Mouse (Mus musculus): Measurements from ENCODE around the gene Qars. TPM values are rescaled to one million over a fixed set of nuclear protein-coding genes. Genes with fewer than 3 reads are reported as not detected.

Qars gene
- polyA plus RNA-seq, 1 experiment from 2014 or later = 62.3 TPM

DNA sequence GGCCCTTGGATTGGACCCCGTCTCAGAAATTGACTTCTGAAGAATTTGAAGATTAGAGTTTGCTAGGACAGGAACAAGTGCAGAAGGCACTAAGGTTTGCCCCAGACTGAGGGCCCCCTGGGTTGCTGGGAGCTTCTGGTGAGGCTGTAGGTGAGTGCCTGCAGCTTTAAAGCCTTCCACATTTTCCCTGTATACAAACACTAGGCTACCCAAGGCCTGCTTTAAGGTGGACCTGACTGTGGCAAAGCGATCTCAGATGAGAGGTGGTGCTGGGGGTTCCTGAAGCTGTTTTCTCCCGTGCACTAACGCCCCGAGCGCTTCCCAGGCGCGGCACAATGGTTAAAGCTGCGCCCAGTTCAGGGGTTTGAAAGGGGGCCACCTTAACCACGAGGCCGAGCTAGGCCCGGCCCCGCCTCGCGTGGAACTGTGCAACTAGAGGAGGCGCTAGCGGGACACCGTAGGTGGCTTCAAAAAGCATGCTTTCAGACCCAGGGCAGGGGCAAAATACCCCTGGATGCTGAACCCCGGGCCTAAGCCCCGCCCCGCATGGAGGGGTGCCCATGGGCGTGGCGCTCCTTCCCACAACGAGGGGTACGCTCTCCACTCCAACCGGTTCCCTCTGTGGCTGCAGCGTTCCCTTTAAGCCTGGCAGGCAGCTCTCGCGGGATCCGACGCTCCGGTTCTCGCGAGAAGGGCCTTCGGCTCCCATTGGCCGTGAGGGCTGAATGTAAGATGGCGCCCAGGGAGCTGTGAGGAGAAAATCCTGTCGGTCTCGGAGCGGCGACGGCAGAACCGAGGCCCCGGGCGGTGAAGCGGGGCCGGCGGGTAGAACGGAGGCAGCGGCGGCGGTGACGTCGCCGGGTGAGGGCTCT is 9.1 kb downstream of the Qars start, which contains the start of gene Qrich1:
TSS of gene Qrich1 (plus strand) at position 427 of the 872 bp plus-strand sequence.
- peak; percentile 96 for ATAC-seq
- Histone ChIP-seq H3K4me1 (ENCODE audit: control insufficient read depth, insufficient read depth, low read depth, low read length) (peaks cover 22% of the 10 kb centered on the region), H3K27me3 (replicated peaks; ENCODE audit: control insufficient read depth, insufficient read depth, low read length) (no peaks in the 10 kb centered on the region), H3K27ac (ENCODE audit: low read depth, low read length) (peak within 1 kb of the TSS; percentile 100), H3K9me3 (ENCODE audit: control insufficient read depth, low read length) (no peaks in the 10 kb centered on the region), H3K9ac (ENCODE audit: low read depth, low read length) (peak within 1 kb of the TSS; percentile 96), H3K36me3 (ENCODE audit: control insufficient read depth, insufficient read depth, low read length) (peaks cover 21% of the 10 kb centered on the region), H3K4me2 (ENCODE audit: low read length) (peak within 1 kb of the TSS; percentile 73), H3K4me3 (ENCODE audit: low read length) (peak within 1 kb of the TSS; percentile 91)
- WGBS = 1% methylated on average over 52 of the region's 55 CpGs

GRCm38 (mm10) chr9:108517253-108517930 is 9.9 kb downstream of the Qars start:
- Histone ChIP-seq H3K4me2 (ENCODE audit: low read length) (peak overlapping the region; percentile 73), H3K27ac (ENCODE audit: low read depth, low read length) (peak overlapping the region; percentile 100), H3K4me1 (ENCODE audit: control insufficient read depth, insufficient read depth, low read depth, low read length) (peaks cover 22% of the 10 kb centered on the region), H3K27me3 (replicated peaks; ENCODE audit: control insufficient read depth, insufficient read depth, low read length) (no peaks in the 10 kb centered on the region), H3K4me3 (ENCODE audit: low read length) (peak overlapping the region; percentile 91), H3K9ac (ENCODE audit: low read depth, low read length) (peak overlapping the region; percentile 96), H3K9me3 (ENCODE audit: control insufficient read depth, low read length) (no peaks in the 10 kb centered on the region), H3K36me3 (ENCODE audit: control insufficient read depth, insufficient read depth, low read length) (peaks cover 17% of the 10 kb centered on the region)
- under 1% methylated on average over 69 of the region's 95 CpGs for whole genome bisulfite sequencing
- peak; percentile 83 for ATAC-seq

GRCm38 (mm10) chr9:108517931-108518332 is 10.4 kb downstream of the Qars start:
- Histone ChIP-seq H3K27me3 (replicated peaks; ENCODE audit: control insufficient read depth, insufficient read depth, low read length) (no peaks in the 10 kb centered on the region), H3K4me2 (ENCODE audit: low read length) (peak overlapping the region; percentile 73), H3K27ac (ENCODE audit: low read depth, low read length) (peak overlapping the region; percentile 100), H3K4me3 (ENCODE audit: low read length) (peak overlapping the region; percentile 91), H3K4me1 (ENCODE audit: control insufficient read depth, insufficient read depth, low read depth, low read length) (peaks cover 22% of the 10 kb centered on the region), H3K9ac (ENCODE audit: low read depth, low read length) (peak overlapping the region; percentile 96), H3K9me3 (ENCODE audit: control insufficient read depth, low read length) (no peaks in the 10 kb centered on the region), H3K36me3 (ENCODE audit: control insufficient read depth, insufficient read depth, low read length) (peaks cover 12% of the 10 kb centered on the region; the same call in 1 of the 2 replicates)
- WGBS = 0% methylated on average over 11 of the region's 13 CpGs
- no peak for ATAC-seq

DNA sequence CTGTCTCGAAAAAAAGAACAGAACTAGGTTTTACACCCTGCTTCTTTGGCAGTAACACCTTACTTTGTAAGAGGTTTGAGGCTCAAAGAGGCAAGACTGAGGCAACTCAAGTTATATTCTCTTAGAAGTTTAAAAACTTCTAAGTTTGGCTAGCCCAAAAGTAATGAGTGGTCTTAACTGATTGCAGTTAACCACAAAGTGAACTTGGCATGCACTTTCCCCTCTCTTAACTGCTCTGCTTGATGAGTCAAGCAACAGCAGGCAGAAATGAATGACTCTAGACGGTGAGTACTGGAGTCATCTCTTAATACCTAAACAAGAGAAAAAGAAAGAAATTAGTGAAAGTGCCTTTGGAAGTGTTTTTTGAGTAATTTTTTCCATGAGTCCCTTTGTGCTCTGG is 14.1 kb downstream of the Qars start:
- no peaks in the 10 kb centered on the region for H3K36me3 ChIP-seq (ENCODE audit: control insufficient read depth, insufficient read depth, low read length)
- H3K4me2 ChIP-seq (ENCODE audit: low read length) = no peak overlapping the region
- no peaks in the 10 kb centered on the region for H3K27me3 ChIP-seq (replicated peaks; ENCODE audit: control insufficient read depth, insufficient read depth, low read length)
- no peaks in the 10 kb centered on the region for H3K9me3 ChIP-seq (ENCODE audit: control insufficient read depth, low read length)
- H3K4me3 ChIP-seq (ENCODE audit: low read length) = no peak overlapping the region
- 93% methylated on average over 2 of the region's 2 CpGs for WGBS
- H3K9ac ChIP-seq (ENCODE audit: low read depth, low read length) = no peak overlapping the region
- peaks cover 16% of the 10 kb centered on the region for H3K4me1 ChIP-seq (ENCODE audit: control insufficient read depth, insufficient read depth, low read depth, low read length)
- H3K27ac ChIP-seq (ENCODE audit: low read depth, low read length) = no peak overlapping the region
- no peak for ATAC-seq

GRCm38 (mm10) chr9:108523341-108523740 is 15.8 kb downstream of the Qars start:
- H3K4me1 ChIP-seq (ENCODE audit: control insufficient read depth, insufficient read depth, low read depth, low read length) = peaks cover 16% of the 10 kb centered on the region
- no peaks in the 10 kb centered on the region for H3K27me3 ChIP-seq (replicated peaks; ENCODE audit: control insufficient read depth, insufficient read depth, low read length)
- H3K9ac ChIP-seq (ENCODE audit: low read depth, low read length) = no peak overlapping the region
- no peaks in the 10 kb centered on the region for H3K36me3 ChIP-seq (ENCODE audit: control insufficient read depth, insufficient read depth, low read length)
- H3K4me2 ChIP-seq (ENCODE audit: low read length) = no peak overlapping the region
- H3K9me3 ChIP-seq (ENCODE audit: control insufficient read depth, low read length) = no peaks in the 10 kb centered on the region
- no peak overlapping the region for H3K4me3 ChIP-seq (ENCODE audit: low read length)
- H3K27ac ChIP-seq (ENCODE audit: low read depth, low read length) = no peak overlapping the region
- WGBS = 98% methylated on average over 4 of the region's 4 CpGs
- ATAC-seq = no peak

- Histone ChIP-seq H3K36me3 (ENCODE audit: control insufficient read depth, insufficient read depth, low read length) (peaks cover 4% of the 10 kb centered on the region; the same call in 1 of the 2 replicates), H3K9me3 (ENCODE audit: control insufficient read depth, low read length) (no peaks in the 10 kb centered on the region), H3K4me3 (ENCODE audit: low read length) (no peak overlapping the region), H3K4me2 (ENCODE audit: low read length) (no peak overlapping the region), H3K27ac (ENCODE audit: low read depth, low read length) (no peak overlapping the region), H3K9ac (ENCODE audit: low read depth, low read length) (no peak overlapping the region), H3K27me3 (replicated peaks; ENCODE audit: control insufficient read depth, insufficient read depth, low read length) (no peaks in the 10 kb centered on the region), H3K4me1 (ENCODE audit: control insufficient read depth, insufficient read depth, low read depth, low read length) (no peaks in the 10 kb centered on the region; the same call in 1 of the 2 replicates)
- WGBS = 85% methylated on average over 3 of the region's 3 CpGs
- ATAC-seq = no peak
These were observed 17.9 kb downstream of the Qars start for GRCm38 (mm10) chr9:108525400-108525799.

DNA sequence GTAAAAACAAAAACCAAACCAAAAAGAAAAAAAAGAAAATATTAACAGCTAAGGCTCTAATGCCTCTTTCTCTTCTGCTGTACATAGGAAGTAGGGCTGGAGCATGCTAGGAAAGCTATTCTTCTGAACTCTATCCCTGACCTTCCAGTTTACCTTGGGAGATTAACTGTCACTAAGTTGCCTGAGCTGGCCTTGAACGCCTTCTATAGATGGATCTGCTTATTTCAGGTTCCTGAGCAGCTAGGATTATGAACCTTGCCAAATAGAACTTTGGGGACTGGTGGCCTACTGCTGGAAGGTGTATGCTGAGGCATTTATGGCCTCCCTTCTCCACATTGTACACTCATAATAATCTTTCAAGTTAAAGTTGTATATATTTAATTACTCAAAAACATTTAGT is 23.4 kb downstream of the Qars start:
- peaks cover 30% of the 10 kb centered on the region for H3K36me3 ChIP-seq (ENCODE audit: control insufficient read depth, insufficient read depth, low read length)
- no peak overlapping the region for H3K9ac ChIP-seq (ENCODE audit: low read depth, low read length)
- no peak for ATAC-seq
- H3K4me2 ChIP-seq (ENCODE audit: low read length) = no peak overlapping the region
- no peak overlapping the region for H3K27ac ChIP-seq (ENCODE audit: low read depth, low read length)
- H3K4me1 ChIP-seq (ENCODE audit: control insufficient read depth, insufficient read depth, low read depth, low read length) = no peaks in the 10 kb centered on the region
- no peak overlapping the region for H3K4me3 ChIP-seq (ENCODE audit: low read length)
- WGBS = 92% methylated on average over 1 of the region's 1 CpGs
- no peaks in the 10 kb centered on the region for H3K27me3 ChIP-seq (replicated peaks; ENCODE audit: control insufficient read depth, insufficient read depth, low read length)
- no peaks in the 10 kb centered on the region for H3K9me3 ChIP-seq (ENCODE audit: control insufficient read depth, low read length)

DNA sequence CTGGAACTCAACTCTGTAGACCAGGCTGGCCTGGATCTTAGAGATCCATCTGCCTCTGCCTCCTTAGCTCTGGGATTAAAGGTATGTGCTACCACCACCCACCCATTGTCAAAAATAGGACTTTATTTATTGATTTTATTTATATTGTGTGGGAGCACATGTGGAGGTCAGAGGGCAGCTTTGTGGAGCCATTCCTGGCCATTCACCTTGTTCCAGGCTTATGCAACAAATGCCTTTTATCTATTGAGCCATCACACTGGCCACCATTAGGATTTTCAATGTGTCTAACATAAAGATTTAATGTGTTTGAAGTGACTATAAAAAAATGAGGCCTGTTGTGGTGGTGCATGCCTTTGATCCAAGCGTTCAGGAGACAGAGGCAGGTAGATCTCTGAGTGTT is 24.0 kb downstream of the Qars start:
- no peaks in the 10 kb centered on the region for H3K9me3 ChIP-seq (ENCODE audit: control insufficient read depth, low read length)
- no peaks in the 10 kb centered on the region for H3K27me3 ChIP-seq (replicated peaks; ENCODE audit: control insufficient read depth, insufficient read depth, low read length)
- no peak overlapping the region for H3K27ac ChIP-seq (ENCODE audit: low read depth, low read length)
- no peak for ATAC-seq
- H3K9ac ChIP-seq (ENCODE audit: low read depth, low read length) = no peak overlapping the region
- no peaks in the 10 kb centered on the region for H3K4me1 ChIP-seq (ENCODE audit: control insufficient read depth, insufficient read depth, low read depth, low read length)
- no peak overlapping the region for H3K4me2 ChIP-seq (ENCODE audit: low read length)
- H3K36me3 ChIP-seq (ENCODE audit: control insufficient read depth, insufficient read depth, low read length) = peaks cover 32% of the 10 kb centered on the region
- 93% methylated on average over 1 of the region's 1 CpGs for WGBS
- H3K4me3 ChIP-seq (ENCODE audit: low read length) = no peak overlapping the region

DNA sequence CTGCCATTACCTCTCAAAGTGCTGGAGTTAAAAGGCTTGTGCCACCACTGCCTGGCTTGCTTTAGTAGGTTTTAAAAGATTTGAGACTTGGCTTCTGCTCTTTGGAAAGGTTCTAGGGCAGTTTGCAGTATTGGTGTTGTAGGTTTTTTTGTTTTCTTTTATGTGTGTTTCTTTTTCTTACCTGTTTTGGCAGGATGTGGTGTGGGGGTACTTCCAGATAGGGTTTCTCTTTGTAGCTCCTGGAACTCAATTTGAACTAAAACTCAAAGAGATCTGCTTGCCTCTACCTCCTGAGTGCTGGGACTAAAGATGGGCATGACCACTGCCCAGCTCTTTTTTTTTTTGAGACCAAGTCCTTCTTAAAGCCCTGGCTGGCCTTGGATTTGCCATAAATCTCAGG is 33.3 kb downstream of the Qars start:
- H3K4me2 ChIP-seq (ENCODE audit: low read length) = no peak overlapping the region
- no peak for ATAC-seq
- no peaks in the 10 kb centered on the region for H3K9me3 ChIP-seq (ENCODE audit: control insufficient read depth, low read length)
- no peak overlapping the region for H3K27ac ChIP-seq (ENCODE audit: low read depth, low read length)
- H3K27me3 ChIP-seq (replicated peaks; ENCODE audit: control insufficient read depth, insufficient read depth, low read length) = no peaks in the 10 kb centered on the region
- H3K9ac ChIP-seq (ENCODE audit: low read depth, low read length) = no peak overlapping the region
- peaks cover 39% of the 10 kb centered on the region for H3K36me3 ChIP-seq (ENCODE audit: control insufficient read depth, insufficient read depth, low read length)
- H3K4me3 ChIP-seq (ENCODE audit: low read length) = no peak overlapping the region
- no peaks in the 10 kb centered on the region for H3K4me1 ChIP-seq (ENCODE audit: control insufficient read depth, insufficient read depth, low read depth, low read length)

Data from hindbrain, embryonic 16.5 days (tissue).